14 mouse cellular contexts compared by ENCODE assay signal in the genomic region with DNA sequence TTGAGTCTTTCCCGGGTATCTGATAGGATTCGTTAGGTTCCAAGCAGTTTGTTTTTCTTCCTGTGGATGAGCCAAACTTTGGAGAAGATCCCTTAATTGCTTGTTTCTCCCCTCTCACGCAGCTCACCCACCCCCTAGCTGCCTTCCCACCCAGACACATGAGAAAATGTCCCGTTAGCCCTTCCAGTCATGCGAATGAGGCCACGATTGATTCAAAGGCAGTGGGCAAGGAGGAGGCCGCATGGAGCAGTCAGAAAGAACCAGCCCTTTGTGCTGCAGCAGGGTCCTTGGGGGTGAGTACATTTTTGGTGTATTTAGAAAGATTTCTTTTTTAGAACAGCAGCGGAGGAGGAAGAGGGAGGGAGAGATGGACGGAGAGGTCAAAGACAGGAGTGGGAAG. TPM values are rescaled to one million over a fixed set of nuclear protein-coding genes. Genes with fewer than 3 reads are reported as not detected.
DNase-seq lines count a peak whose midpoint lies in the region; ATAC-seq and TF ChIP-seq lines count a peak whose summit lies in the region.
"Had no signal": no experiment of that assay in that cellular context is flagged by ENCODE, and none has a peak within 500 bp of the region (broad histone marks: within the 10 kb centered on the region; RNA-seq: fewer than 3 reads in every experiment).

No protein-coding gene starts in this region.

- H3K4me3 ChIP-seq in layer of hippocampus, adult 2 months, result peak overlapping the region; percentile 13; the same call in 1 of the 2 replicates
- H3K4me3 ChIP-seq in embryonic facial prominence, embryonic 12.5 days, result no peak overlapping the region
- no peak overlapping the region for H3K4me3 ChIP-seq in limb, embryonic 15.5 days
- H3K4me3 ChIP-seq: lung, embryonic 15.5 days had no signal

- H3K4me2 ChIP-seq in embryonic facial prominence, embryonic 12.5 days (replicated peaks), result no peak overlapping the region
- H3K4me2 ChIP-seq in limb, embryonic 15.5 days, result no peak overlapping the region
- H3K4me2 ChIP-seq: lung, embryonic 15.5 days had no signal

- no peak for ATAC-seq in embryonic facial prominence, embryonic 12.5 days (ENCODE audit: insufficient number of reproducible peaks, insufficient read depth, low FRiP score, low TSS enrichment)
- ATAC-seq in limb, embryonic 15.5 days (ENCODE audit: insufficient number of reproducible peaks, low FRiP score, low TSS enrichment, low read depth), result no peak
- ATAC-seq in monocyte, adult 5-6 weeks (replicated peaks; ENCODE audit: insufficient number of reproducible peaks, low FRiP score, low TSS enrichment, poor library complexity, severe bottlenecking), result no peak
- no peak for ATAC-seq in cerebellum, adult (ENCODE audit: insufficient number of reproducible peaks, low FRiP score, low TSS enrichment)

- 43% methylated on average over 9 of the region's 9 CpGs for WGBS in embryonic facial prominence, embryonic 12.5 days
- 61% methylated on average over 9 of the region's 9 CpGs for WGBS in limb, embryonic 15.5 days

- no peaks in the 10 kb centered on the region for H3K36me3 ChIP-seq in embryonic facial prominence, embryonic 12.5 days
- no peaks in the 10 kb centered on the region for H3K36me3 ChIP-seq in limb, embryonic 15.5 days
- H3K36me3 ChIP-seq: lung, embryonic 15.5 days had no signal

- H3K9me3 ChIP-seq in embryonic facial prominence, embryonic 12.5 days, result 0 out of 2 replicates have a peak, but pooled peaks cover 3% of the 10 kb centered on the region
- no peaks in the 10 kb centered on the region for H3K9me3 ChIP-seq in limb, embryonic 15.5 days
- H3K9me3 ChIP-seq: lung, embryonic 15.5 days had no signal

- peaks cover 7% of the 10 kb centered on the region; the same call in 1 of the 2 replicates for H3K27me3 ChIP-seq in embryonic facial prominence, embryonic 12.5 days
- H3K27me3 ChIP-seq in limb, embryonic 15.5 days, result peaks cover 3% of the 10 kb centered on the region; the same call in 1 of the 2 replicates

- H3K27ac ChIP-seq in layer of hippocampus, adult 2 months, result peak overlapping the region; percentile 81
- peak overlapping the region; percentile 30; the same call in 1 of the 2 replicates for H3K27ac ChIP-seq in embryonic facial prominence, embryonic 12.5 days
- H3K27ac ChIP-seq in limb, embryonic 15.5 days, result peak overlapping the region; percentile 18
- H3K27ac ChIP-seq: lung, embryonic 15.5 days had no signal

- peak; percentile 89 for DNase-seq in heart, adult 11 months
- no peak for DNase-seq in heart, adult 8-10 months (ENCODE audit: low spot score)
- no peak for DNase-seq in layer of hippocampus, adult 2 months (ENCODE audit: low spot score in 2 of 2)
- no peak for DNase-seq in layer of hippocampus, postnatal 36 days
- DNase-seq: adrenal gland, postnatal 14 days; cerebellum, postnatal 36 days; heart, postnatal 10 days had no signal

- peaks cover 47% of the 10 kb centered on the region for H3K4me1 ChIP-seq in embryonic facial prominence, embryonic 12.5 days
- peaks cover 63% of the 10 kb centered on the region for H3K4me1 ChIP-seq in limb, embryonic 15.5 days

- no peak overlapping the region for H3K9ac ChIP-seq in embryonic facial prominence, embryonic 12.5 days
- H3K9ac ChIP-seq in limb, embryonic 15.5 days, result no peak overlapping the region
- H3K9ac ChIP-seq: lung, embryonic 15.5 days had no signal

- TF ChIP-seq CTCF in layer of hippocampus, adult 2 months (conservative IDR thresholded peaks at IDR 0.05), result no peak

RNA-seq across cellular contexts. Expression of a gene that starts 25.5 kb away (rescaled TPM):
- total RNA-seq in heart, adult 8-10 months (2022), result 10 to 100 TPM in 1 of 4 experiments, 1 to 10 TPM in 3; 8.9 to 10.2 (median 9.0) TPM
- 10 to 100 TPM; 18.6 to 19.5 TPM for total RNA-seq in layer of hippocampus, adult 2 months (2021)
- 10 to 100 TPM; 13.1 to 17.7 TPM for total RNA-seq in layer of hippocampus, postnatal 36 days (2021)
- polyA plus RNA-seq in embryonic facial prominence, embryonic 12.5 days (2016; fragmentation: Nextera tagmentation; extraction: Ambion mirVana), result 89.3 and 106 TPM in 2 replicates
- 78.4 and 102 TPM in 2 replicates for polyA plus RNA-seq in limb, embryonic 15.5 days (2015; fragmentation: Nextera tagmentation; extraction: Ambion mirVana)
- 0.10 to 0.43 TPM in 2 of 3 replicates, not detected in the other for total RNA-seq in monocyte, adult 5-6 weeks (2017)
- total RNA-seq: neutrophil, adult 5-6 weeks had no signal

RNA-seq across cellular contexts. Expression of a gene that starts 45.5 kb away (rescaled TPM):
- total RNA-seq in heart, adult 8-10 months (2022), result not detected
- under 1 TPM; 0.32 to 0.44 TPM for total RNA-seq in layer of hippocampus, adult 2 months (2021)
- under 1 TPM; 0.37 to 0.40 TPM for total RNA-seq in layer of hippocampus, postnatal 36 days (2021)
- polyA plus RNA-seq in embryonic facial prominence, embryonic 12.5 days (2016; fragmentation: Nextera tagmentation; extraction: Ambion mirVana), result 12.3 and 12.9 TPM in 2 replicates
- 177 and 186 TPM in 2 replicates for polyA plus RNA-seq in limb, embryonic 15.5 days (2015; fragmentation: Nextera tagmentation; extraction: Ambion mirVana)
- total RNA-seq in monocyte, adult 5-6 weeks (2017), result not detected in 3 replicates
- total RNA-seq: megakaryocyte, adult 5-6 weeks had no signal

RNA-seq across cellular contexts. Expression of a gene that starts 55.0 kb away (rescaled TPM):
- not detected for total RNA-seq in heart, adult 8-10 months (2022)
- total RNA-seq in layer of hippocampus, adult 2 months (2021), result under 1 TPM; 0.22 to 0.33 TPM
- total RNA-seq in layer of hippocampus, postnatal 36 days (2021), result under 1 TPM; 0.30 to 0.56 TPM
- polyA plus RNA-seq in embryonic facial prominence, embryonic 12.5 days (2016; fragmentation: Nextera tagmentation; extraction: Ambion mirVana), result 0.18 TPM in 1 of 2 replicates, not detected in the other
- polyA plus RNA-seq in limb, embryonic 15.5 days (2015; fragmentation: Nextera tagmentation; extraction: Ambion mirVana), result 10.2 and 11.8 TPM in 2 replicates
- total RNA-seq in monocyte, adult 5-6 weeks (2017), result not detected in 3 replicates
- total RNA-seq: adrenal gland, postnatal 14 days; megakaryocyte, adult 5-6 weeks; neutrophil, adult 5-6 weeks had no signal

Comparison
In these comparisons a context has a peak if more than half of its experiments do, and no peak if none do; other contexts are left out.
1. H3K27ac ChIP-seq: peak in every context shown above with its lines; median percentile 81 in layer of hippocampus, adult 2 months; 30 in embryonic facial prominence, embryonic 12.5 days; 18 in limb, embryonic 15.5 days.